Mouse (Mus musculus): Measurements from ENCODE around the gene Rhod.

Gene Rhod

DNA sequence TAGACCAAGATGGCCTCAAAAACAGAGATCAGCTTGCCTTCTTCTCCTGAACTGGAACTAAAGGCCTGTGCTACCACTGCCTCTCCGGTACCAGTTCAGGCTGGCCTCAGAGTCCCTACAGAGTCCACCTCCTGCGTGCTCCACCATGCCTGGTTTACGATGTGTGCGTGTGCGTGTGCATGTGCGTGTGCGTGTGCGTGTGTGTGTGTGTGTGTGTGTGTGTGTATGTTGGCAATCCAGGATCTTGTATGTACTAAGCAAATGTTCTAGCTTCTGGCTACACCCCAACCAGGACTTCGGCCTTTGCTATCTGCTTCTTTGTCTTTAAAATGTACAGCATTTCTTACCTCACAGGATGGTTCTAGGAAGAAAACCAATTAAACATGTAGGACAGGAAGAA, 10.0 kb upstream of the Rhod start:
- DNase-seq, result no peak

DNA sequence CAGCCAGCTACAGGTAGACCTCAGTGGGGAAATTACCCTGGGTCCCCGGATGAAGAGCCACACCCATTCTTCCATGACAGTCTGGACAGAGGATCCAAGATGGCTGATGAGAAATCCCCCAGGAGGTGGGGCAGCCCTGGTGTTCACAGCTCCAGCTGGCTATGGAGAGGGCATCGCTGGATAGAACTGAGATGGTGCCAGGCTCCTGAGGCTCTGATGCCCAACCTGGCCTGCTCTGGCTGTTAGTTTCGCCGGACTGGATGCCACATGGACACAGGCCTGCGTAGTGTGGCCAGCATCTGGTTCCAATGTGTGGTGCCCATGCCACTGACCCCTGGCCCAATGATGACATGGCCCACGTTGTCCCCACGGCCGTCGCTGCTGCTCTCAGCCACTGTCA, 8.2 kb upstream of the Rhod start:
- no peak for DNase-seq

DNA sequence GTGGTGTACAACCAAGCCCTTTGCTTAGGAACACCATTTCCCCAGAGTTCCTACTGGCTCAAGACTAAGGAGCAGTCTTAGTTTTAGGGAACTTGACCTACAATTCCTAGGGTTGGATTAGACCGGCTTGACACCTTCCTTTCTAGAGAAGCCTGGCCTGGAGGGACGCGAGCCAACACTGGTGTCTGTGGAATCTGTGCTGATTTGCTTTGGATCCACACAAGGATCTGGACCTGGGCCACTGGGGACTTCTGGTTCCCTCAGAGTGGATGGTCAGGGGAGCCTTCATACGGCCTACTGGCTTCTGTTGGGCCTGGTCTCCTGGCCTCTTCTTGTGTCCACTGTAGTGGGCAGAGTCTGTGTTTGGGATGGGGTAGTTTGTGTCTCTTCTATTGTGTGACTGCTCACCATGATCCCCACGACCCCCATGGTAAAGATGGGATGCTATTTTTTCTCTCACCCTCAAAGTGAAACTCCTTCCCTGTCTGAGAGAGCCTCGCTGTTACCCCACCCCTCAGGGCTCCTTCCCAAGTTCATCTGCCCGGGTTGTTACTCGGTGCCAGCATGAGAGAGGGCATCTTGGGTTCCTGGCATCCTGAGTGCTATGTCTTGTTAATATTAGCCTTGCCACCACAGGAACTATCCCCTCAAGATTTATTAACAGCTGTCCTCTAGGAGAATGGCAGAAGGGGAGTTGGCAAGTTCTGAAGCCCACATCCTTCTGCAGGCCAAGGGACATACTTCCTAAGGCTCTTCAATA, 7.6 kb upstream of the Rhod start:
- DNase-seq, result no peak

DNA sequence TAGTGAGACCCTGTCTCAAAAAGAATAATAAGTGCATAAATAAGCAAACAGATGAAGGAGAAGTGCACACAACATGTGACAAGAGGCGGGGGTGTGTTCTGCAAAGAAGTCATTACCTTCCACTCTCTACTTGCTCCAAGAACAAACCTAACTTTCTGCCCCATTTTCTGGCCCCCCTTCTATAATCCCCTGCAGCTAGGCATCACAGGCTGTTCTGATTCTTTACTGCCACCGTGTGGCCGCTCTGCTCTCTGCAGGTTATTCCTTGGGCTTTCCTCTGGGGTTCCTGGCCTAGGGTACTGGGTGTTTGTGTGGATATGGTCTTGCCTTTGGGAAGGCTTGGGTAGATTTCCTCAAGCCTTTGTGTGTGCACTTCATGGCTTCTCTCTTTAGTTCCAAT, 3.2 kb upstream of the Rhod start:
- peak; percentile 78 for DNase-seq

DNA sequence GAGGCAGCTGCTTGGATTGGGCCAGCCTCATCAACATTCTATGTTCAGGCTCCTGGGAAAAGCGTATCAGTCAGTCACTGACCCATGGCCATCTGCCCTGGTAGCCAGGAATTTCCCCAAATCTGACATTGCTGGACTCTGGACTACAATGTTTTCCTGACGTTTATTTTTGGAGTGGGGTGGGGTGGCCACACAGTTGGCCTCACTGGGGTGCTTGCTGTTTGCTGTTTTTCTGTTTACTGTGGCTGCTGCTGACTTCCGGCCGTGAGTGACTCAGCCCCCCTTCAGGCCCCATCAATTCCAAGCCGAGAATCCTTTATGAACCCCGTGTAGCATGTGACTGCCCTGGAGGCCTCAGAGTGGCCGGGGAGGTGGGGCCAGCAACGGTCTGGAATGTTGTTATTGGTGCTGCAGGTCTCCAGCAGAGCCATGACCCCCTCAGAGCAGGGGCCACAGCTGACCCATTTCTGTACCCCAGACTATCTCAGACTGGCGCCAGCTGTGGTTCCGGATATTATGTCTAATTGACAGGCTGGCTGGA, 2.5 kb upstream of the Rhod start:
- DNase-seq, result peak; percentile 52

DNA sequence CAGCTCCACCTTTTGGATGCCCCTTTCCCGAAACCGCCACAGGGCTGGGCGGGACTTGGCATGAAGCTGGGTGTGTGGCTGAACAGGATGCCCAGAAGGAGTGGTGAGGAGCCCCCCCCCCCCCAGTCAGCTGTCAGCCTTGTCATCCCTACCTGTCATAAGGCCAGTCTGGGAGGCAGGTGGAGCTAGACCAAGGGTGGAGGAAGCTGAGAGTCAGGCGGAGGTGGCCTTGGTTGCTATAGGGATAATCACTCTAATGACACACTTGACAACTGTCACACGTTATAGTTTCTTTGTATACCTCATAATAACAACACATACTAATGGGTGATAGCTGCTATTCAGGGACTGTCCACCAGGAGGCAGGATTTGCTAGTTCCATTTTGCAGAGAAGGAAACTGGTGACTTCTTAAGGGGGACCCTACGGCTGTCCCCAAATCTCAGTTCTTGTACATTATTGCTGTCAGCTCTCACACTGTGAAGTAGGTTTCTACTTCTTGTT, 1.9 kb upstream of the Rhod start:
- DNase-seq, result peak; percentile 61

DNA sequence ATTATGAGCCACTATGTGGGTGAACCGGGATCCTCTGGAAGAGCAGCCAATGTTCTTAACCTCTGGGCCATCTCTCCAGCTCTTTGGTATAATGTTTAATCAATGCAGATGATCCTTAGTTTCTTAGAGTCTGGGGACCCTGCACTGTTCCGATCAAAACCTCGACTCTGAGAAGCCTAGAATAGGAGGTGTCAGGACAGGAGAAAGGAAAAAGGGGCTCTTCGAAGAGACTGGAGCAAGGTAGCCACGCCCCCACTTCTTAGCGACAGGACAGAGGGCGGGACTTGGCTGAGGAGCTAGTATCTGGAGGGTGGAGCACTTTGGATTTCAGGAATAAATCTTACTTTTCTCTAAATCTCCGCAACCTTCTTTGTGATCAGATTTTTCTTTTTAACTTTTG, 990 bp upstream of the Rhod start:
- DNase-seq, result peak; percentile 63

DNA sequence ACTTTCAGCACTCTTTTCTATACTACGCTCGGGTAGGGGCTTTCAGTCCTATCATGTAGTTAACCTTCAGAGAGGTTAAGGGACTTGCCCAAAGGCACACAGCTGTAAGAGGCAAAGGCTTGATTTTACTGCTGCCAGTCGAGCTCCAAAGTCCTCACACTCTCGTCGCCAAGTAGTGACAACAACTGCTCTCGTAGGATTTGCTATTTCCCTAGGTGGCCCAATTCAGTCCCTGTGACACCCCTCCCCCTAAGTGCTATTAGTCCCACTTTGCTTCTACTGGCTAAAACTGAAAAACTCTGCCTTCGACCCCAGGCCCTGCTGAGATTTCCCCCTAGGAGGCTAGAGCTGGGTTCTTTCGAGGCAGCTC, 456 bp downstream of the Rhod start:
- DNase-seq, result no peak

DNA sequence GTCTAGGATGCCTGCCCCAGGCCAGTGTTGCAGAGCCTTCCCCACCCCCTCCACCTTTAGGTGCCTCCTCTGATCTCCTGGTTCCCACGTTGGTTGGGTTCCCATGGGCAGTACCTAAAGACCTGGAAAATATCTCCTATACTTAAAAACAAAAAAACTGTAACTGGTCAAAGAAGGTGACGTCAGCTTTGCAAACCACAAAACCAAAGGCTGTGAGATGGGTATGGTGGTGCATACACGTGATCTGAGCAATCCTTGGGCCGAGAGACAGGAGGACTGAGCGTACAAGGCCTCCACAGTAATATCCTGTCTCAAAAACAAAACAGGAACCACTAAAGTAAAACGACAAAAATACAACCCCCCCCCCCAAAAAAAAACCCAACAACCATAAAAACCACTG, 1.3 kb downstream of the Rhod start:
- no peak for DNase-seq

DNA sequence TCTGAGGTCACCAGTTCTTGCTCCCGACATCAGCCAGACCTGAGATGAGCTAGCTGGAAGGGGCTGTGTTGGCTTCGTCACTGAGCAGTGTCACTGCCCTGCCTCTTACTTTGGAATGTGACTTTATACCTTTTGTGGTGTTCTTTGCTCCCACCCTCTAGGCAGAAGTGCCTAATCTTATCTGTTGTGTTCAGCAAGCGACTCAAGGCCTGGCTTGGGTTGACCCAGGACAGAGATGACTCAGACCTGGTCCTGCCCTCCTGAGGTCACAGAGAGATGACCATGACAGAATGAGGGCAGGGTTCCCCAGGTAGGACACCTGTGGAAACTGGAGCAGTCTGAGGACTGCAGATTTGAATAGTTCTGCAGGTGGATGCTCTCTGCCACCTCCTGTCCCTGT, 3.0 kb downstream of the Rhod start:
- DNase-seq, result no peak

DNA sequence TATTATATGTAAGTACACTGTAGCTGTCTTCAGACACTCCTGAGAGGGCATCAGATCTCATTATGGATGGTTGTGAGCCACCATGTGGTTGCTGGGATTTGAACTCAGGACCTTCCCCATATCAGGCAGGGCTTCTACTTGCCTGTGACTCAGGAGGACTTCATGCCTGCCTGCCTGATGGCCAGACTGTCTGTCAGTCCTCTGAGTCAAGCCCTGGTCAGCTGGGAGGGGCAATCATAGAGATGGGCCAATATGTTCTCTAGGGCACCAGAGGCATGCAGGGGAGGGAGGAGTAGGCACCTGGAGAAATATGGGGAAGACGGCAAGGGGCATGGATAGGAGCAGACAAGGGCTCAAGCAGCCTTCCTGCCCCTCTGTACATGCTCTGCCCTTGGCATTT, 4.2 kb downstream of the Rhod start:
- DNase-seq, result no peak

DNA sequence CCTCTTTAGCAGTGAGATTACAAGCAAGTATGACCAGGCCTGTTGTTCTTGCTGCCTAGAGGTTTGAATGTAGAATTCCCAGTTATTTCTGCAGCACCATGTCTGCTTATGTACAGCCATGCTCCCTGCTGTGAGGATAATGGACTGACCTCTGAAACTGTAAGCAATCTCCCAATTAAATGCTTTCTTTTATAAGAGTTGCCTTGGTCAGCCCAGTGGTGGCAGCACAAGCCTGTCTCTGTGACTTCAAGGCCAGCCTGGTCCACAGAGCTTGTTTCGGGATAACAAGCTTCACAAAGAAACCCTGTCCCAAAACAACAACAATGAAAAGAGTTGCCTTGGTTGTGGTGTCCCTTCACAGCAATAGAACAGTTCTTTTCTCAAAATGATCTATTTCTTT, 5.5 kb downstream of the Rhod start:
- no peak for DNase-seq

DNA sequence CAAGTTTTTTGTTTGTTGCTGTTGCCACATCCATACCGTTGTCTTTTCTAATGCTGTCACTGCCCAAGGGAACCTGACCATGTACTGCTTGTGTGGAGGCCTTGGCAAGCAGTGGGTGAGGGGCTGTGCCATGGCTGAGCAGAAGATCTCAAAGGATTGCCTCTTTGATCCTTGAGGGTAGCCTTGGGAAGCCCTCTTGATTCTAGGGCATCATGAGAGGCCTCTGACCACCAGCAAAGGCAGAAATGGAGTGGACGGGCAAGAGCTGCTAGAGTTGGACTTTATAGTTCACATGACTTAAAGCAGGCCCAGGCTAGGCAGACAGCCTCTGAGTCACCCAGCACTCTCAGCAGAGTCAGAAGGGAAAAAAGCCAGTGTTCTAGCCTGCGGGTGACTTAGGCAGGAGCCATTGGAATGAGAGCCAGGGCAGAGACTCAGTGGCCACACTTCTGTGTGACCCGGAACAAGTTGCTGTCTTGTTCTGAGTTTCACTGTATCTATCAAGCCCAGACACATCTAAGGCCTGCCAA, 9.1 kb downstream of the Rhod start:
- DNase-seq, result no peak

DNA sequence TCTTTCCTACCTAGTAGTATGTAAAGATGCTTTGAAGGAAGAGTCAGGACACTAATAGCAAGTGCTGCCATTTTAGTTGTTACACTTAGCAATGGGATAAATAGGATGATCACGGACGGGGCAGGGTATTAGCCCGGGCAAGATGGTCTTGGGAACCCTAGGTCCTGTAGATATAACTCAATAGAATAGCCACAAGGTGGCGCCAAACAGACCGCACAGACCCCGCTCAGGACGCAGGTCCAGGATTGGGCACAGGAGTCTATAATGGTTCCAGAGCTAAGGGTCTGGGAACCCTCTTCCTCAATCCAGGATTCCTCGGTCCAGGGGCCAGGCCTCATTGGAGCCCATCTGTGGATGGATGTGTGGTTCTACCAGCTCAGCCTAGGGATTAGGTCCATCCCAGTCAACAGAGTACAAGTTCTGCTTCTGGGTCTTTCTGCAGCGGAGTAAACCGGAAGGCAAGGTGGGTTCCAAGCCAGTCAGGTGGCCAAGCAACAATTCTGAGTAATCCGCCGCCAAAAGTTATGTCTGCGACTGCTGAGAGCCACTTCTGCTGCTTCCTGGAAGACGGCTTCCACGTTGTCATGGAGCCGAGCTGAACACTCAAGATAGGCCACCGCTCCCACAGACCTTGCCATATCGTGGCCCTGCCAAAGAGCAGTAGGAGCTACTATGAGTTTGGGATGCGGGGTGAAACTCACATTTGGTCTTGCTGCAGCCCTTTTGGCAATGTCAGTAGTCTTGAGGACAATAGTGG, 13.4 kb downstream of the Rhod start:
- DNase-seq, result peak; percentile 69

DNA sequence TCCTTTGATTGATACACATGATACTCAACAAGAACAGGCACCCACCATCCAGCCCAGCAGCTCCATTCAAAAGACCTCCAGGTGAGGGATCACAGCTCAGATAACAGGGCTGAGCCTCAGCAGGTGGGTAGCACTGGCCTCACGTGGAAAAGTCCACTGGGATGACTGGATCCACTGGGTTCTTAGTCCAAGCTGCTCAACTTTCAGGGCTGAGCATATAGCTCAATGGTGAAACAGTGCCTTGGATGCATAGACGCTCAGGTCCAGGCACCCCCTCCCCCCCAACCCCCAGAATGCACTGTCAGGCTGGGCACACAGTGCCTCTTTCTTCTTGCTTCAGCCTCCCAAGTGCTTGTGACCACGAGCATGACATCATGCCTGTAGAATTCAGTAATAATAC, 16.2 kb downstream of the Rhod start:
- no peak for DNase-seq

DNA sequence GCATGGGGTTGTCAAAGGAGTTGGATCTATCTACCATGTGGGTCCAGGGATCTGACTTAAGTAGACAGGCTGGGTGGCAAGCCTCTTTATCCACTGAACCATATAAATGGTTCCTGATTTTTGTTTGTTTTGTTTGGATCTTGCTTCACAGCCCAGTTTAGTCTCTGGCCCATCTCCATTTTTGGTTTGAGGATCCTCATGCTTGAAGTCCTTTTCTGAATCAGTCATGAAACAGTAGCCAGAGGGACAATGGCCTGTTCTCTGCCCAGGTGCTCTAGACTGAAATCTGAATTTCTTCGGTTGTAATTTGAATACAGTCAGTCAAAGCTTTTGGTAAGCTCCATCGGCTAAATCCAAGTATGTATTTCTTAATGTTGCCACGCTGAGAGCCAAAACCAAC, 16.7 kb downstream of the Rhod start:
- no peak for DNase-seq

DNA sequence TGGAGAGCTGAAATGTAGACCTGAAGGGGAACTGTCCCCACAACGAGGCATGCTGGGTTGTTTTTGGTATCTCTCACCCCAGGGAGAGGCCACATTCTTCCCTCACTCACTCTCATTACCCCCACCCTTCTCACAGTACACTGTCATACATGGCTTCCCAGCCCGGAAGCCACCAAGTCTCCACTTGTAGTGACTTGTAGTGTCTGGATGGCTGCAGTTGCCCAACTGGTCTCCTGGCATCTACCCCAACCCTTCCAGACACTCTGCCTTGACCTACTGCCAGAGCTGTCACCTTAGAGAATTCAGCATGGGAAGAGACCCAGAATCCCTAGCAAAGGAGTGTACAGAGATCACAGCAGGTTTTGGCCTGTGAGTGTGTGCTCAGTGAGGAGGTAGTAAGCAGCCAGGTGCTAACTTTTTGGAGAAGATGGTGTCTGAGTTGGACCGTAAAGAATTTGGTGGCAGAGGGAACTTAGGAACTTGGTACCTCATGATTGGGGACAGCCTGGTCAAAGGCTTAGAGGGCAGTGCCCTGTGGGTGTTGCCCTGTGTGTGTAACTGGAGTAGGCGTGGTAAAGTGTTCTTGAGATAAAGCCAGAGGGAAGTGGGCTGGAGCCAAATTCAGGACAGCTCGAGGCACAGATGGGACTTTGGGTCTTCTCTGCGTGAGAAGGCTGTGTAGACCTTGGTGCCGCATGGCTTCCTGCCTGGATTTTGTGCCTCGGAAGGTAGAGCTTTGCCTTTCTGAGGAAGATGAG, 18.9 kb downstream of the Rhod start:
- no peak for DNase-seq

DNA sequence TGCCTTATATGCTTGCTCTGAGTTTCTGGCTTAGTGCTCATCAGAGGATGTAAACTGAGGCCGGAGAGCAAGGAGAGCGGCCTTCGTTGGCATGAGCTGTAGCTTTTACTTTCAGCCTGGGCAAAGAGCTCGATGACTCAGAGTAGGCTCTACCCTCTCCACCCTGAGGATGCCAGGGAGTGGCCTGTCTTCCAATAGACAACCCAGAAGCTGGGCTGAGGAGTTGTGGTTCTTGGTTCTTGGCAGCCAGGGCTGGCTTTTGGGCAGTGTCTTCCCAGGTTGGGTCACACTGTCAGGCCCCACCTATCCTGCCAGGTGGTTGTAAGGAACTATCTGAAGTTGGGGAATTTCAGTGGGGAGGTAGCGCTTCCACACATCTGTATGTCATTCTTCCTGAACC, 19.5 kb downstream of the Rhod start:
- DNase-seq, result no peak

DNA sequence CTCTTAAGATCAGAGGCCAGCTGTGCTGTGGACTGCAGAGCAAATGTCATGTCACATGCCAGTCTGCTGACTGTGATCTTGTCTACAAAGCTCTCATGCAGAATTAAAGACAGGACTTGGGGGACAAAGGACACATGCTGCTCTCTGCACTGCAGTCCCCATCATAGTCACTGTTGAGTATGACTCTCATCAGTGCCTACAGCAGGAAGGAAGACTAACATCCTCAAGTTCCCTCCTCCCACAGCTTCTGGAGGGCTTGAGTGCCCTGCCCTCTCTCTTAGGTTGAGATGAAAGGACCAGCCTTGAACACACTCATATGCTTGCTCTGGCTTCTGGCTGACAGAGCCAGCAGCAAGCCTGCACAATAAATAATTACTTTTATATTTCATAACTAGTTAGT, 21.5 kb downstream of the Rhod start:
- no peak for DNase-seq

DNA sequence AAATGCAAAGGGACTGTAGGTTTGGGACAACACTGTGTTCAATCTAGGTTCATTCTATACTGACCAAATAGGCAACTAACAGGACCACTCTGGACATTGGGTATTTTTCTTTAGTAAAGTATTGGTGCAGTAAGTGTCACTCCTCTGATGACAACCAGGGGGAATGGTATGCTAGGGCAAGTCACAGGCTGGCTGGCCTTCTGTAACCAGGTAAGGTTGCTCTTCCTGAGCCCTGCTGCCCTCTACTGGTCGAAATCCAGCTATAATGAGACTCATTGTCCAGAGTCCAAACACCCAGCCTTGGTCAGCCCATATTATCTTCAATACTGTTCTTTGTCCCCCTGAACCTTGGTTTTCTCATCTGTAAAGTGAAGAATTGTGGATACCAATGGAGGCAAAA, 22.0 kb downstream of the Rhod start:
- DNase-seq, result peak; percentile 83

DNA sequence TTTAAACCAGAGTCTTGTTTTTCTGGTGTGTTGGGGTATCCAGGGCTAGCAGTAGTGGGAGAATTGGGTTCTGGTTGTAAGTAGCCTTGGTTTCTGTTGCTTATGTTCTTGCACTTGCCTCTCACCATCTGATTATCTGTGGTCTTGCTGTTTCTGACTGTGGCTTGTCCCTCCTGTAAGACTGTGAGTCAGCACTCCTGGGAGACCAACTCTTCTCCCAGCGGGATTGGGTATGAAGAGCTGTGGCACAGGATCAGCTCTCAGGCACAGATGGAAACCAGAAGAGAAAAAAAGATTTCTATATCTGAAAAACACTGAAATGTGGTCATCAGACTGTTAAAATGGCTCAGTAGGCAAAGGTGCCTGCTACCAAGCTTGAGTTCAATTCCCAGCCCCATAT, 24.6 kb downstream of the Rhod start:
- no peak for DNase-seq

DNA sequence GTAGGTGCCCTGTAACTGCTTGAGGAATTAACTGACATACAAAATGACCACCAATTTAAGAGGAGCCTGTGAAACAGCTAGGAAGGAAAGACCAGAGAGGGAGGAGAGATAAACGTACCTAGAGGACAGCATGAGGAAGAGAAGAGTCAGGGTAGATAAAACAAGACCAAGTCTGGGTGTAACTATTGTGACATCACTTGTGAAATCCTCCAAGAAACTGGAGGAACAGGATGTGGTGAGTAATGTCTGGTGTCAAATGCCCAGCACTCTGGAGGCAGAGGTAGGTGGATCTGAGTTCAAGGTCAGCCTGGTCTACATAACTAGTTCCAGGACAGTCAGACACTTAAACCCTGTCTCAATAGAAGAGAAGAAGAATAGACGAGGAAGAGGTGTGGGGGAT, 30.2 kb downstream of the Rhod start:
- no peak for DNase-seq

DNA sequence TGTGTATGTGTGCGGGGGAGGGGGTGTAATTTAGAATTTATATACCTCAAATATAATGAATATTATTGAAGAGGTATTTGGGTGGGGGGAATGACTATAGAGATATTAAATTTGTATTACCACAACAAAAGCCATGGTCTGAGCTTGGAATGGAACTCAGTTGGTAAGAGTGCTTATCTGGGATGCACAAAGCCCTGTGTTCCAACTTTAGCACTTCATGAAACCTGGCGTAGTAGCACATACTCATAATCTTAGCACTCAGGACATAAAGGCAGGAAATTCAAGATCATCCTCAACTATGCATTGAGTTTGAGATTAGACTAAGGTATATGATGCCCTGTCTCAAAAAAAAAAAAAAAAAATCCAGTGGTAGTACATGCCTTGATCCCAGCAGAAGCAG, 34.4 kb downstream of the Rhod start:
- DNase-seq, result no peak

Data from embryo, embryonic 11 days (tissue).